Mouse (Mus musculus) thymus, adult 2 months (tissue): ENCODE results near the gene Cmss1. TPM values are rescaled to one million over a fixed set of nuclear protein-coding genes. Genes with fewer than 3 reads are reported as not detected.

Experiments
- DNase-seq: peaks from one replicate; pipeline ENCODE4 v3.0.0; 2021
- H3K27ac ChIP-seq: fragments of 200-500 bp; 2 replicates; pipeline ENCODE4 v1.5.1; 2012; ENCODE audit warnings: low read length, control low read depth; ENCODE audit not compliant: control insufficient read depth, insufficient read depth
- H3K27me3 ChIP-seq: fragments of 200-500 bp; 2 replicates; pipeline ENCODE4 v1.6.1; 2012; ENCODE audit warnings: mild to moderate bottlenecking, low read length, moderate library complexity, mixed read lengths; ENCODE audit not compliant: control insufficient read depth, insufficient read depth
- H3K36me3 ChIP-seq: fragments of 200-500 bp; 2 replicates; pipeline ENCODE4 v1.6.1; 2012; ENCODE audit warnings: mild to moderate bottlenecking, low read length, moderate library complexity; ENCODE audit not compliant: control insufficient read depth, insufficient read depth
- H3K4me1 ChIP-seq: fragments of 200-500 bp; replicated peaks from 2 replicates; pipeline ENCODE4 v1.6.1; 2012; ENCODE audit warnings: low read length; ENCODE audit not compliant: control insufficient read depth, insufficient read depth
- H3K4me3 ChIP-seq: fragments of 200-500 bp; 2 replicates; pipeline ENCODE4 v1.5.1; 2012; ENCODE audit warnings: mild to moderate bottlenecking, low read length, control low read depth, moderate library complexity; ENCODE audit not compliant: control insufficient read depth, insufficient read depth
- CTCF ChIP-seq: fragments of 200-500 bp; IDR thresholded peaks from 2 replicates; pipeline ENCODE4 v1.5.1; 2012; ENCODE audit warnings: mild to moderate bottlenecking, control low read depth, low read length, moderate library complexity, borderline replicate concordance; ENCODE audit not compliant: control insufficient read depth, poor library complexity, insufficient read depth; ENCODE audit errors: extremely low read depth
- POLR2A ChIP-seq: fragments of 200-500 bp; IDR thresholded peaks from 2 replicates; pipeline ENCODE4 v1.6.1; 2012; ENCODE audit warnings: mild to moderate bottlenecking, low read length, control low read depth, moderate library complexity; ENCODE audit not compliant: control insufficient read depth, poor library complexity, insufficient read depth; ENCODE audit errors: extremely low read depth
- WGBS: fragments of 180-500 bp; shearing (Covaris S2); methylation state at CpG from one replicate; pipeline ENCODE4 v1.1.7; 2018; 5-methylcytosine and 5-hydroxymethylcytosine counted together
- polyA plus RNA-seq: library from polyadenylated mRNA; depleted of rRNA; stranded (reverse); fragments of >200 nt; gene quantifications from 2 replicates; pipeline ENCODE4 v1.2.3, GENCODE M21; 2012; rRNA removed

The Cmss1 gene
- 6.2 and 8.4 TPM in 2 replicates for polyA plus RNA-seq

DNA sequence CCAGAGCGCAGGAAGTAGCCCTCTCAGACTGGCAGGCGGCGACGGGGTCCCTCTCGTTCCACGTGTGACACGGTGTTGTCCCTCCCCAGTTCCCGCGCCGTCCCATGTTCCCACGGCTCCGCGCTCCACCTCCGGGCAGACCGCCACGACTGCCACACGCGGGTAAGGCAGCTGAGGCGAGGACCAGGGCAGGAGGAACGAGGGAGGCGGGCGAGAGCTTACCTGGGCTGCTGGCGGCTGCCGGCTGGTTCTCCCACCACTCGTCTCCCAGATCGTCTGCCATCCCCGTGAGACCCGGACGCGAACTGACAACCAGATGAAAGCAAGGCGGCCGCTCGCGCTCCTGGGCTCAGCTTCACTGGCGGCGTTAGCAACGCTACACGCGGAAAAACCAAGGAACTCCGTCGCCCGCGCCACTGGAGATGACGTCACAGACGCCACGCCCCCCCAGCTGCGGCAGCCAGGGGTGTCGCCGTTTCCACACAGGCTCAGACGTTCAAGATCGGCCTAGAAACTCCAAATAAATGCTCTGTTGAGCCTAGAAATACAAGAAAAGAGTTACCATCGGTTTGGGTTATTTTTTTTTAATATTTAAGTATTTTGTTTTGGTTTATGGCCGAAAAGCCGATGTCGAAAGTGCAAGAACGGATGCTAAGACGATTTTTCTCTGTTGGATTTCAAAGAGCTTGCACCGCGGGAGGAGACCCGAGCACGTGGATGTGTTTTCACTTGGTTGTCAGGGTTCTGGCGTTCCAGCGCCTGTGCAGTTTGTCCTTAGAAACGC, at the start of gene Cmss1:
Gene Cmss1, minus strand, starts transcription at position 421 of the 784 bp plus-strand sequence.
- Histone ChIP-seq H3K36me3 (no peaks in the 10 kb centered on the region), H3K27ac (no peak within 1 kb of the TSS), H3K4me3 (peak within 1 kb of the TSS; percentile 58), H3K27me3 (no peaks in the 10 kb centered on the region), H3K4me1 (0 out of 2 replicates have a peak, but pooled peaks cover 2% of the 10 kb centered on the region)
- under 1% methylated on average over 64 of the region's 64 CpGs for WGBS
- peak; percentile 80 for DNase-seq
- no peak for TF ChIP-seq POLR2A
- no peak for TF ChIP-seq CTCF

DNA sequence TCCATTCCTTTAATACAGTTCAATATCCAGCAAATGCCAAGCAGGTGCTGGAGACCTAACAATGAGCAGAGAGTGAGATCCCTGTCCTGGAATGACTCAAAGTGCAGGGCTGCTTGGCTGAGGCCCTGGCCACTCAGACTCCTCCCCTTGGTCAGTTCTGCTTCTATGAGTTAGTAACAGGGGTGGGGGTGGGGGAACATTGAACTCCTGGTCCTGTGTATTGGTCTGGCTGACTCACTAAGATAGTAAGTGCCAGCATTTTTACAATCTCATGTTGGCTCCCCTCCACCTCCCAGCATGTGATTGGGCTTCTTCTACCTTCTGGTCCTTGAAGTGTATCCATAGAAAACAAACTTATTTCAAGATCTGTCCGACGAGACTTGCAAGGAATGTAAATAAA, 43.2 kb upstream of the Cmss1 start:
- Histone ChIP-seq H3K4me1 (no peaks in the 10 kb centered on the region), H3K27me3 (no peaks in the 10 kb centered on the region), H3K27ac (no peak overlapping the region), H3K36me3 (no peaks in the 10 kb centered on the region), H3K4me3 (no peak overlapping the region)
- 94% methylated on average over 2 of the region's 2 CpGs for WGBS
- no peak for DNase-seq
- no peak for TF ChIP-seq CTCF
- TF ChIP-seq POLR2A: no peak

DNA sequence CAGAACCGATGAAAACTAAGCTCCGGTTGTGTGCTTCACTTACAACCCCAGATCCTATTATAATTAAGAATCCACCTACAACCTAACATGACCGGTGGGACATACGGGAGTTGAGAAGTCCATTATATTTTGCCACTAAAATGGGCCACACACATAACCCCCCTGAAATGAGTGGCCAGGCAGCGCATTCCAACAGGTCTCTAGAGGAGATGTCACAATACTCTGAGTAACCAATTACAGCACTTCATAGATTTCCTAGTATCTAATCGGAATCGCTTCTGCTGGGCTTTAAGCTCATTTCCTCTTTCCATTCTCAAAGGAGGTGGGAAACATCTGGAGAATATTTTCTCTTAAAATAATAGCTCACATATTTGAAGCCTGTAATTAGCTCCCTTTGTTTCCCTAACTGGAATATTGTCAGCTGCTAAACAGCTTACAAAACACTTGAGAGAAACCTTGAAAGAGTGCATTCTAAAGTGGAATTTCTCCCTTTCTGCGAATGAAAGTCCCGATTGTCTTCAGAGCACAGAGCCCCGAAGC, 34.8 kb upstream of the Cmss1 start:
- Histone ChIP-seq H3K36me3 (no peaks in the 10 kb centered on the region), H3K4me1 (no peaks in the 10 kb centered on the region), H3K27me3 (no peaks in the 10 kb centered on the region), H3K4me3 (no peak overlapping the region), H3K27ac (no peak overlapping the region)
- DNase-seq: no peak
- TF ChIP-seq POLR2A: no peak
- no peak for TF ChIP-seq CTCF
- WGBS: 86% methylated on average over 10 of the region's 10 CpGs

DNA sequence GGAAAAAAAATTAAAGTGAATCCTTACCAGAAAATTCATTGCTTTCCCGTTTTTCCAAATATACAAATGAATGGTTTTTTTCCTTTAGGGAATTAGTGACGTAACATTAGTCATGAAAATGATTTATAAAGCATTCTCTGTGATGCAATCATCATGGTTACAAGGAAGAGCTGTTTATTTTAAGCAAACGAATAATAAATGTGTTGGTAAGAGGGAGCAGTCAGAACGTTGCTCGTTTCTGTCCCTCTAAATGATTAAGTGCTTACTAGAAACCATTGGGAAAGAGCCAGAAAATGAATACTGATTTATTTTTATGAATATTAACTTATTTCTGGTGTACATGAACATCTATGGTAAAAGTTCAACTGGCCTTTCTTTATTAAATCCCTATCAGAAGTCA, 28.1 kb upstream of the Cmss1 start:
- Histone ChIP-seq H3K36me3 (no peaks in the 10 kb centered on the region), H3K27me3 (no peaks in the 10 kb centered on the region), H3K4me1 (no peaks in the 10 kb centered on the region), H3K4me3 (no peak overlapping the region), H3K27ac (no peak overlapping the region)
- WGBS: 81% methylated on average over 5 of the region's 5 CpGs
- TF ChIP-seq POLR2A (no peak), CTCF (no peak)
- DNase-seq: no peak

DNA sequence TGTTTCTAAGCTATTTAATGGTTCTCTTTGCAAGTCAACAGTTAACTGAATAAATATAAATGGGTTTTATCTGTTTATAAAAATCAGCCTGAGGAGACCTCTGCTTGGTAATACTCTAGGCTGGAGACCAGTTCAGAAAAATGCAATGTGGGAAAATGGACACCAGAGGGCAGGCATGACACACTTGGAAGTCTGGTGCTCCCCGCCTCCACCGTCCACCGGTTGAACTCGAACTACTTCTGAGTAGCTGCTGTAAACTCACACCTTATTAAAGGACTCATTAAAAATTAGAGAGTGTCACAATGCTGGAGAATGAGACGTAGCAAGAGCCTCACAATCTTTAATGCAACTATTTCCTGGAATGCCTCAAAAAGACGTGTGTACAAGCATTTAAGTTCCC, 27.5 kb upstream of the Cmss1 start:
- no peak for TF ChIP-seq CTCF
- TF ChIP-seq POLR2A: no peak
- Histone ChIP-seq H3K4me3 (no peak overlapping the region), H3K36me3 (no peaks in the 10 kb centered on the region), H3K4me1 (no peaks in the 10 kb centered on the region), H3K27ac (no peak overlapping the region), H3K27me3 (no peaks in the 10 kb centered on the region)
- DNase-seq: peak; percentile 65
- WGBS: 14% methylated on average over 6 of the region's 6 CpGs

DNA sequence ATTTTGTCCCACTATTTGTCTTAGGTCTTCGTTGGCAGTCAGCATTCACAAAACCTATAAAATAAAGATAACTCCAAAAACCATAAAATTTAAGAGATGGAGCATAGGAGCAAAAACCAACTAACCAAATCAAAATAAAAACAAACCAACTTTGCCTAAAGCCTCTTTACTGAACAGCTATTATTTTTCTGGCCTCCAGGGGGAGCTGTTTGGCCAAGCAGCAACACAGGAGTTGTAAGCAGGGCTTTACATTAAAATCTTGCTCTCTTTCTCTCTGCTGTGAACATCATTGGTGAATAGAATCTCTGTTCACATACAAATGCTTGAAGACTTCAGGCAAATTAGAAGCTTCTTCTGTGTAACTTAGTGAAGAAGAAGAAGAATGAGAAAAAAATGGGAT, 5.1 kb upstream of the Cmss1 start:
- TF ChIP-seq CTCF (no peak), POLR2A (no peak)
- H3K4me1 ChIP-seq: 0 out of 2 replicates have a peak, but pooled peaks cover 2% of the 10 kb centered on the region
- H3K27me3 ChIP-seq: no peaks in the 10 kb centered on the region
- peak; percentile 40 for DNase-seq
- H3K27ac ChIP-seq: no peak overlapping the region
- H3K4me3 ChIP-seq: no peak overlapping the region
- no peaks in the 10 kb centered on the region for H3K36me3 ChIP-seq
- 6% methylated on average over 1 of the region's 1 CpGs for WGBS
